Mouse (Mus musculus) stomach, postnatal 0 days (tissue): Measurements from ENCODE around the gene B3gnt4.

ENCODE experiments used
- CTCF ChIP-seq: IDR thresholded peaks from 2 replicates; pipeline ENCODE4 v1.5.1; 2016; ENCODE audit warnings: antibody characterized with exemption, low read depth, mild to moderate bottlenecking, moderate library complexity
- EP300 ChIP-seq: optimal IDR thresholded peaks from 2 replicates; pipeline ENCODE3; 2016; ENCODE audit warnings: antibody characterized with exemption

- TF ChIP-seq CTCF, result no peak
- TF ChIP-seq EP300, result no peak
These were observed 48.8 kb upstream of the B3gnt4 start for GRCm38 (mm10) chr5:123461420-123461819.
